30 mouse cellular contexts compared by ENCODE assay signal in the genomic region with DNA sequence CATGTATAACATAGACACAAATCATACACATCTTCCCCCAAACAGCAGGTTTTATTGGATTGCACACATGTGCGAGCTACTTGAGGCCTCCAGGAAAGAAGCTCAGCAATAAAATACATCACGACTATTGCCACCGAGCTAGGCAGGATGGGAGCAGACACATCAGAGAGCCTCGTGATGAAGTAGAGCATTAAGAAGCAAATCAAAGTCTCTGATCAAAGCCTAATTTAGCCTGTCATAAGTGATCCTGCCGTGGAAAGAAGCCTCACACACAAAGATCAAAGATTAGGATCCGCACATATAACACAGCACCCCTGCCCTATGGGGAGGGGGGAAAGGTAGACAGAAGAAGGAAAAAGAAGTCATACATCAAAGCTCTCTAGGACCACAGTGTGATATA. TPM values are rescaled to one million over a fixed set of nuclear protein-coding genes. Genes with fewer than 3 reads are reported as not detected.
DNase-seq lines count a peak whose midpoint lies in the region; ATAC-seq and TF ChIP-seq lines count a peak whose summit lies in the region.
"Had no signal": no experiment of that assay in that cellular context is flagged by ENCODE, and none has a peak within 500 bp of the region (broad histone marks: within the 10 kb centered on the region; RNA-seq: fewer than 3 reads in every experiment).

No protein-coding gene starts in this region.

- no peak overlapping the region for H3K4me2 ChIP-seq in hindbrain, embryonic 11.5 days (replicated peaks; ENCODE audit: low read depth, low read length)
- no peak overlapping the region for H3K4me2 ChIP-seq in hindbrain, embryonic 16.5 days (ENCODE audit: low read length)
- H3K4me2 ChIP-seq in midbrain, embryonic 11.5 days: no peak overlapping the region
- no peak overlapping the region for H3K4me2 ChIP-seq in midbrain, postnatal 0 days (ENCODE audit: low read depth, low read length, poor library complexity, severe bottlenecking)
- H3K4me2 ChIP-seq in midbrain, embryonic 14.5 days (ENCODE audit: low read length): no peak overlapping the region
- H3K4me2 ChIP-seq: kidney, embryonic 15.5 days; limb, embryonic 13.5 days; liver, embryonic 11.5 days; lung, embryonic 15.5 days; midbrain, embryonic 12.5 days had no signal

- DNase-seq in hindbrain, embryonic 11.5 days (ENCODE audit: low spot score): no peak
- DNase-seq in midbrain, embryonic 11.5 days (ENCODE audit: low spot score, missing footprints): peak; percentile 69
- no peak for DNase-seq in midbrain, postnatal 0 days (ENCODE audit: low spot score)
- peak; percentile 13 for DNase-seq in CD4-positive, CD25-positive, alpha-beta regulatory T cell, adult 2 months (ENCODE audit: low read depth, low spot score)
- peak; percentile 44 for DNase-seq in midbrain, embryonic 14.5 days
- no peak for DNase-seq in Muller cell, postnatal 12 days (ENCODE audit: inconsistent ontology term)
- DNase-seq in kidney, adult 2 months: no peak
- DNase-seq: adrenal gland, postnatal 14 days; cerebellum, adult 11-12 months; cerebellum, postnatal 10 days; gastrocnemius, postnatal 10 days; heart, postnatal 36 days; kidney, adult 11 months; kidney, postnatal 25 days; retina, postnatal 1 day; right cerebral cortex, postnatal 14 days; thymus, adult 18-20 months; thymus, postnatal 36 days had no signal

- no peak overlapping the region for H3K9ac ChIP-seq in hindbrain, embryonic 11.5 days (ENCODE audit: low read depth, low read length)
- H3K9ac ChIP-seq in hindbrain, embryonic 16.5 days (ENCODE audit: low read depth, low read length): no peak overlapping the region
- no peak overlapping the region for H3K9ac ChIP-seq in midbrain, embryonic 11.5 days (ENCODE audit: low read length)
- no peak overlapping the region for H3K9ac ChIP-seq in midbrain, postnatal 0 days (replicated peaks; ENCODE audit: low read length, poor library complexity, severe bottlenecking)
- no peak overlapping the region for H3K9ac ChIP-seq in midbrain, embryonic 14.5 days (replicated peaks; ENCODE audit: low read length)
- H3K9ac ChIP-seq: kidney, embryonic 15.5 days; limb, embryonic 13.5 days; lung, embryonic 15.5 days; midbrain, embryonic 12.5 days had no signal

- no peaks in the 10 kb centered on the region for H3K27me3 ChIP-seq in hindbrain, embryonic 11.5 days (ENCODE audit: control insufficient read depth, insufficient read depth, low read length)
- H3K27me3 ChIP-seq in hindbrain, embryonic 16.5 days (replicated peaks; ENCODE audit: control insufficient read depth, insufficient read depth, low read length): no peaks in the 10 kb centered on the region
- no peaks in the 10 kb centered on the region for H3K27me3 ChIP-seq in midbrain, embryonic 11.5 days (ENCODE audit: control insufficient read depth, insufficient read depth, low read length)
- H3K27me3 ChIP-seq in midbrain, postnatal 0 days (ENCODE audit: insufficient read depth, low read length): no peaks in the 10 kb centered on the region
- no peaks in the 10 kb centered on the region for H3K27me3 ChIP-seq in midbrain, embryonic 14.5 days (ENCODE audit: control insufficient read depth, insufficient read depth, low read length)
- H3K27me3 ChIP-seq in kidney, adult 2 months (replicated peaks; ENCODE audit: control insufficient read depth, insufficient read depth, low read length): no peaks in the 10 kb centered on the region
- H3K27me3 ChIP-seq: CH12.LX; kidney, embryonic 15.5 days; limb, embryonic 13.5 days; lung, embryonic 15.5 days; midbrain, embryonic 12.5 days had no signal

- no peak for TF ChIP-seq POLR2A in kidney, adult 2 months (IDR thresholded peaks at IDR 0.05; ENCODE audit: low read depth, low read length)

- H3K36me3 ChIP-seq in hindbrain, embryonic 11.5 days (ENCODE audit: control insufficient read depth, insufficient read depth, low read length): no peaks in the 10 kb centered on the region
- H3K36me3 ChIP-seq in hindbrain, embryonic 16.5 days (ENCODE audit: control insufficient read depth, insufficient read depth, low read length): no peaks in the 10 kb centered on the region
- H3K36me3 ChIP-seq in midbrain, embryonic 11.5 days (ENCODE audit: control insufficient read depth, insufficient read depth, low read length): no peaks in the 10 kb centered on the region
- no peaks in the 10 kb centered on the region for H3K36me3 ChIP-seq in midbrain, postnatal 0 days (ENCODE audit: insufficient read depth, low read length)
- H3K36me3 ChIP-seq in midbrain, embryonic 14.5 days (ENCODE audit: control insufficient read depth, insufficient read depth, low read length): no peaks in the 10 kb centered on the region
- H3K36me3 ChIP-seq in kidney, adult 2 months (ENCODE audit: control insufficient read depth, insufficient read depth, low read length): no peaks in the 10 kb centered on the region
- H3K36me3 ChIP-seq: heart, embryonic 10.5 days; kidney, embryonic 15.5 days; limb, embryonic 13.5 days; lung, embryonic 15.5 days; midbrain, embryonic 12.5 days had no signal

- WGBS in hindbrain, embryonic 11.5 days: 73% methylated on average over 6 of the region's 6 CpGs
- 52% methylated on average over 6 of the region's 6 CpGs for WGBS in hindbrain, embryonic 16.5 days
- 61% methylated on average over 6 of the region's 6 CpGs for WGBS in midbrain, embryonic 11.5 days
- WGBS in midbrain, postnatal 0 days: 30% methylated on average over 6 of the region's 6 CpGs
- 34% methylated on average over 6 of the region's 6 CpGs for WGBS in midbrain, embryonic 14.5 days
- WGBS in kidney, adult 2 months: 42% methylated on average over 6 of the region's 6 CpGs

- TF ChIP-seq CTCF in midbrain, postnatal 0 days (IDR thresholded peaks at IDR 0.05): no peak
- TF ChIP-seq CTCF in kidney, adult 2 months (conservative IDR thresholded peaks at IDR 0.05; ENCODE audit: insufficient read depth, insufficient read length, low read depth, low read length): no peak

- H3K27ac ChIP-seq in hindbrain, embryonic 11.5 days (ENCODE audit: low read depth, low read length): no peak overlapping the region
- H3K27ac ChIP-seq in hindbrain, embryonic 16.5 days (ENCODE audit: low read depth, low read length): no peak overlapping the region
- H3K27ac ChIP-seq in midbrain, embryonic 11.5 days (ENCODE audit: low read depth, low read length): no peak overlapping the region
- no peak overlapping the region for H3K27ac ChIP-seq in midbrain, postnatal 0 days (ENCODE audit: low read depth, low read length)
- H3K27ac ChIP-seq in midbrain, embryonic 14.5 days (replicated peaks; ENCODE audit: low read depth, low read length): no peak overlapping the region
- no peak overlapping the region for H3K27ac ChIP-seq in kidney, adult 2 months (ENCODE audit: insufficient read depth, low read depth, low read length)
- H3K27ac ChIP-seq: heart, embryonic 10.5 days; kidney, embryonic 15.5 days; limb, embryonic 13.5 days; lung, embryonic 15.5 days; midbrain, embryonic 12.5 days; stomach, postnatal 0 days had no signal

- H3K4me1 ChIP-seq in hindbrain, embryonic 11.5 days (replicated peaks; ENCODE audit: control insufficient read depth, insufficient read depth, low read length): no peaks in the 10 kb centered on the region
- peaks cover 16% of the 10 kb centered on the region for H3K4me1 ChIP-seq in hindbrain, embryonic 16.5 days (ENCODE audit: control insufficient read depth, insufficient read depth, low read depth, low read length)
- H3K4me1 ChIP-seq in midbrain, embryonic 11.5 days (ENCODE audit: control insufficient read depth, insufficient read depth, low read length): peaks cover 4% of the 10 kb centered on the region; the same call in 1 of the 2 replicates
- H3K4me1 ChIP-seq in midbrain, postnatal 0 days (ENCODE audit: insufficient read depth, low read length): peaks cover 5% of the 10 kb centered on the region; the same call in 1 of the 2 replicates
- H3K4me1 ChIP-seq in midbrain, embryonic 14.5 days (ENCODE audit: control insufficient read depth, insufficient read depth, low read length): peaks cover 35% of the 10 kb centered on the region
- H3K4me1 ChIP-seq in kidney, adult 2 months (ENCODE audit: control insufficient read depth, insufficient read depth, low read length): no peaks in the 10 kb centered on the region
- H3K4me1 ChIP-seq: heart, embryonic 10.5 days; kidney, embryonic 15.5 days; lung, embryonic 15.5 days had no signal

- 0 out of 2 replicates have a peak, but pooled peaks have one; percentile 26 for ATAC-seq in hindbrain, embryonic 11.5 days (ENCODE audit: low FRiP score)
- ATAC-seq in hindbrain, embryonic 16.5 days: no peak
- ATAC-seq in midbrain, embryonic 11.5 days (ENCODE audit: low FRiP score): no peak
- ATAC-seq in midbrain, postnatal 0 days (ENCODE audit: low FRiP score): no peak
- ATAC-seq in midbrain, embryonic 14.5 days (ENCODE audit: low FRiP score, low TSS enrichment): no peak
- ATAC-seq: inflammation-experienced regulatory T-cells, adult 6 months had no signal

- no peak overlapping the region for H3K4me3 ChIP-seq in hindbrain, embryonic 11.5 days (ENCODE audit: low read depth, low read length)
- H3K4me3 ChIP-seq in hindbrain, embryonic 16.5 days (ENCODE audit: low read length): no peak overlapping the region
- no peak overlapping the region for H3K4me3 ChIP-seq in midbrain, embryonic 11.5 days (ENCODE audit: low read depth, low read length)
- no peak overlapping the region for H3K4me3 ChIP-seq in midbrain, postnatal 0 days (ENCODE audit: low read depth, low read length)
- no peak overlapping the region for H3K4me3 ChIP-seq in midbrain, embryonic 14.5 days (replicated peaks; ENCODE audit: low read depth, low read length)
- H3K4me3 ChIP-seq in kidney, adult 2 months (ENCODE audit: insufficient read depth, low read depth, low read length): no peak overlapping the region
- H3K4me3 ChIP-seq: erythroblast, embryonic 14.5 days; heart, embryonic 10.5 days; kidney, embryonic 15.5 days; limb, embryonic 13.5 days; lung, embryonic 15.5 days; midbrain, embryonic 12.5 days; myocyte had no signal

- no peaks in the 10 kb centered on the region for H3K9me3 ChIP-seq in hindbrain, embryonic 11.5 days (ENCODE audit: control insufficient read depth, low read length)
- H3K9me3 ChIP-seq in hindbrain, embryonic 16.5 days (ENCODE audit: control insufficient read depth, low read length): no peaks in the 10 kb centered on the region
- H3K9me3 ChIP-seq in midbrain, embryonic 11.5 days (ENCODE audit: control insufficient read depth, low read length): no peaks in the 10 kb centered on the region
- H3K9me3 ChIP-seq in midbrain, postnatal 0 days (ENCODE audit: low read length): no peaks in the 10 kb centered on the region
- no peaks in the 10 kb centered on the region for H3K9me3 ChIP-seq in midbrain, embryonic 14.5 days (ENCODE audit: control insufficient read depth, low read length)
- H3K9me3 ChIP-seq: heart, embryonic 10.5 days; kidney, embryonic 15.5 days; limb, embryonic 13.5 days; lung, embryonic 15.5 days; midbrain, embryonic 12.5 days had no signal

RNA-seq across cellular contexts. Expression of a gene that starts 54.4 kb away (rescaled TPM):
- polyA plus RNA-seq in hindbrain, embryonic 11.5 days (2014; fragmentation: Nextera tagmentation; extraction: Ambion mirVana): 18.7 and 29.1 TPM in 2 replicates
- 143 and 157 TPM in 2 replicates for polyA plus RNA-seq in hindbrain, embryonic 16.5 days (2015; fragmentation: Nextera tagmentation; extraction: Ambion mirVana)
- polyA plus RNA-seq in midbrain, embryonic 11.5 days (2014; fragmentation: Nextera tagmentation; extraction: Ambion mirVana): 7.1 and 8.3 TPM in 2 replicates
- 300 and 376 TPM in 2 replicates for total RNA-seq in midbrain, postnatal 0 days (2014; rRNA removed)
- polyA plus RNA-seq in midbrain, postnatal 0 days (2015; fragmentation: Nextera tagmentation; extraction: Ambion mirVana): 216 and 224 TPM in 2 replicates
- 146 and 152 TPM in 2 replicates for polyA plus RNA-seq in midbrain, embryonic 14.5 days (2014; fragmentation: Nextera tagmentation; extraction: Ambion mirVana)
- polyA plus RNA-seq in kidney, adult 2 months (2012; rRNA removed): 0.15 and 0.42 TPM in 2 replicates
- total RNA-seq: CH12.LX had no signal
- polyA plus RNA-seq: myocyte had no signal

Comparison
In these comparisons a context has a peak if more than half of its experiments do, and no peak if none do; other contexts are left out.
1. DNase-seq: peak in midbrain, embryonic 11.5 days (single experiment), CD4-positive, CD25-positive, alpha-beta regulatory T cell, adult 2 months (single experiment) and midbrain, embryonic 14.5 days (single experiment); none in hindbrain, embryonic 11.5 days (single experiment), midbrain, postnatal 0 days (single experiment), Muller cell, postnatal 12 days (single experiment) and kidney, adult 2 months (single experiment).